Mouse (Mus musculus) adrenal gland, adult 18-20 months (tissue): ENCODE results near the gene Gxylt1. TPM values are rescaled to one million over a fixed set of nuclear protein-coding genes. Genes with fewer than 3 reads are reported as not detected.
A peak's percentile ranks its signal among the peaks of the same experiment; 100 is the strongest.
"Not testable (repeated sequence)": the region's sequence is repeated elsewhere in the genome, so short reads cannot be mapped to it uniquely, and the experiment has no call there.

Experiments used
- DNase-seq, 2 experiments: peaks; one replicate each; pipeline ENCODE4 v3.0.0; 2021 to 2022; ENCODE audit warnings: low spot score in 2 of 2
- long read RNA-seq, 2 experiments: library from polyadenylated mRNA; stranded (forward); transcript quantifications; one replicate each; pipeline ENCODE4 v2.0.0; 2021
- total RNA-seq, 2 experiments: library from RNA; stranded (reverse); gene quantifications; 1 replicate in 1 of 2; 2 replicates in 1 of 2; pipeline ENCODE4 v1.2.3; 2021

Gxylt1 gene
- total RNA-seq = 10 to 100 TPM; 32.2 to 36.6 TPM
- long read RNA-seq, experiment 1, full-length matches to known transcripts = 5 of 7 reads
- long read RNA-seq, experiment 1, partial matches to known transcripts = 0 of 7 reads
- long read RNA-seq, experiment 1, other reads (novel, unspliced or antisense) = 2 of 7 reads
- long read RNA-seq, experiment 2, full-length matches to known transcripts = 6 of 14 reads
- long read RNA-seq, experiment 2, partial matches to known transcripts = 3 of 14 reads
- long read RNA-seq, experiment 2, other reads (novel, unspliced or antisense) = 5 of 14 reads

- DNase-seq = peak; percentile 100
Observed at GRCm38 (mm10) chr15:93274679-93275583, at the start of gene Gxylt1. Gxylt1 (minus strand) TSS chr15:93275179.

DNA sequence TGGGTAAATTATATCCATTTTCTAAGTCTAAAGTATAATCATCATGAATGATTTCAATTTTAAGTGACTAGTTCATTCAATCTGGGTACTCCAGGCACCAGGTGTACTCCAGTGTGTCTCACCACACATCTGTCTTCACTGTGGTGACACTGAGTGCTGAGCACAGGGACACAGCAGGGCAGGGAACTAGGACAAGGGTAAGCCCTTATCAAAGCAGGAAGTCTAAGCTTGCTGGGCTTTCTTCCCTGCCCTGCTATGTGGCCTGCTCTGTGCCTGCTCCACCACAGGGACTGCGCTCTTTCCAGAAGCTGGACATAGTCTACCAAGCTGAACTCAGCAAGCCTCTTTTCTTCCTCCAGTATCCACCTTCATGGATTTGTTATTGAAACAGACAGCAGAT lies 43.8 kb upstream of the Gxylt1 start:
- no peak for DNase-seq

DNA sequence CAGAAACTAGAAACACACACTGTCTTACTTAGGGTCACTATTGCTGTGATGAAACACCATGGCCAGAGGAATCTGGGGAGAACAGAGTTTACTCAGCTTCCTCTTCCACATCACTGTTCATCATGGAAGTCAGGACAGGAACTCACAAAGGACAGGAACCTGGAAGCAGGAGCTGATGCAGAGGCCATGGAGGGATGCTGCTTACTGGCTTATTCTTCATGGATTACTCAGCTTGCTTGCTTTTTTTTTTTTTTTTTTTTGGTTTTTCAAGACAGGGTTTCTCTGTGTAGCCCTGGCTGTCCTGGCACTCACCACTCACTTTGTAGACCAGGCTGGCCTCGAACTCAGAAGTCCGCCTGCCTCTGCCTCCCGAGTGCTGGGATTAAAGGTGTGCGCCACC lies 35.3 kb upstream of the Gxylt1 start:
- not testable (repeated sequence) for DNase-seq

DNA sequence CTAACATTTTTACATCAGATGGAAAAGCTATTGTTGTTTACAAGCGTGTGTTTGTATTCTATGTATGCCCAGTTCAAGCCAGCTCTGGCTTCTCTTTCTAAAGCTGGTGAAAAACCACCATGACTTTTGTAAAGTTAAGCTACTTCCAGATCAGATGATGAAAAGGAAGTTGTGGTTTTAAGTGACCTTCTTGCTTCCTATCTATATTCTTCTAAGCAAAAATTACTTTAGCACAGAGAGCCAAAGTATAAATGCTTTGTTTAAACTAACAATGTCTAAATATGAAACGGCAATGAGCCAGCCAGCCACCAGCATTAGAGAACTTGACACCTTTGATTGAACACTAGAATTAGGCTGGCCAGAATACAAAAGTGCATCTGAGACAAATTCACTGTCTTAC lies 23.2 kb upstream of the Gxylt1 start:
- no peak for DNase-seq

DNA sequence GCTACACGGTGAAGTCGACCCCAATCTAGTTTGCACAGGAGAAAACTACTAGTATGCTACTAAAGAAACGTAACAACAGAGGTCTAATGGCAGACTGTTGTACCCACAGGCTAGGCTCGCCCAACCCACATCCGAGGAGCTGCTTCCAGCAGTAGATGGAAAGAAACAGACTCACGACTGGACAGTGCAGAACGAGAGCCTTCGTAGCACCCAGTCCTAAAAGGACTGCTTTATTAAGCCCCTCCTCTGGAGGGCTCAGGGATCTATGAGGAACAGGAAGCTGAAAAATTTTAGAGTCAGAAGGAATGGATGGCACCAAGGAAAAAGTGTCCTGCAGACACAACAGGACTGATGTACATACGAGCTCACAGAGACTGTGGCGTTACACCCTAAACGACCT lies 19.5 kb upstream of the Gxylt1 start:
- no peak for DNase-seq

- no peak for DNase-seq
Observed at GRCm38 (mm10) chr15:93288321-93288720, 13.3 kb upstream of the Gxylt1 start.

- no peak for DNase-seq
Observed at GRCm38 (mm10) chr15:93287628-93288027, 12.6 kb upstream of the Gxylt1 start.

- DNase-seq = no peak
Observed at GRCm38 (mm10) chr15:93285244-93285643, 10.3 kb upstream of the Gxylt1 start.

GRCm38 (mm10) chr15:93284326-93284725 lies 9.3 kb upstream of the Gxylt1 start:
- DNase-seq = no peak

- DNase-seq = no peak
Observed at GRCm38 (mm10) chr15:93283349-93283748, 8.4 kb upstream of the Gxylt1 start.

DNA sequence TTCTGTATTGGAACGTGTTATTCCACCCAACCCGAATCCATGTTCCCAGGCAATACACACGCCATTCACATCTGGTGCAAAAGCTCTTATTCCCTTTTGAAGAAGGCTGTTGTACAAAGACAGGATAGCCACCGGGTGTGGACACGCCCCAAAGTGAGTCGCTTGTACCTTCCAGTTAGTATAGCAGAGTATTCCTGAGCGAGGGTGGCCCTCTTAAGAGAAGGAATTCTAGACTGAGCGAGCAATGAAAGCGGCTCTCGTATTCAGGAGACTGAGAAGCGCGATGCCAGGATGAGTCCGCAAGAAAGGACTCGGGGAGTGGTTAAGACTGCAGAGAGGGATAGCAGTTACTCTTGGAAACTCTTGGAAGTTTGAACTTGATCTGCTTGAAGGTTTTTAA lies 1.3 kb upstream of the Gxylt1 start:
- no peak for DNase-seq

DNA sequence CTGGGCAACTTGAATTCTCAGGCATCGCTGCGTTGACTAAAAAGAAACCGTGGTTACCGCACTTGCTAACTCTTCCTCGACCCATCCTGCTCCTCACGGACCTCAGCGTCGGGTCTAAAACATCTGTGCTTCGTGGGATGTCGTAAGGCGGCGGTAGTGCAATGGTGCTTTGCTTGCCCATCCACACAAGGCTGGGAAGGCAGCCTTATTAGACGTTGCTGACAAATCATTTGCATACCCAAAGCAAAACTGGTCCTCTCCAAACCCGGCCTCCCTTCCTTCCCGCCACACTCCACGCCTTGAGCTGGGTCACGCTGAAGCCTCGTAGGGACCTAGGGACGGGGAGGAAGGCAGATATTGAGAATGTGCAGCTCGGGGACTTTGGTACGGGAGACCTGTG lies 644 bp upstream of the Gxylt1 start:
- no peak for DNase-seq

DNA sequence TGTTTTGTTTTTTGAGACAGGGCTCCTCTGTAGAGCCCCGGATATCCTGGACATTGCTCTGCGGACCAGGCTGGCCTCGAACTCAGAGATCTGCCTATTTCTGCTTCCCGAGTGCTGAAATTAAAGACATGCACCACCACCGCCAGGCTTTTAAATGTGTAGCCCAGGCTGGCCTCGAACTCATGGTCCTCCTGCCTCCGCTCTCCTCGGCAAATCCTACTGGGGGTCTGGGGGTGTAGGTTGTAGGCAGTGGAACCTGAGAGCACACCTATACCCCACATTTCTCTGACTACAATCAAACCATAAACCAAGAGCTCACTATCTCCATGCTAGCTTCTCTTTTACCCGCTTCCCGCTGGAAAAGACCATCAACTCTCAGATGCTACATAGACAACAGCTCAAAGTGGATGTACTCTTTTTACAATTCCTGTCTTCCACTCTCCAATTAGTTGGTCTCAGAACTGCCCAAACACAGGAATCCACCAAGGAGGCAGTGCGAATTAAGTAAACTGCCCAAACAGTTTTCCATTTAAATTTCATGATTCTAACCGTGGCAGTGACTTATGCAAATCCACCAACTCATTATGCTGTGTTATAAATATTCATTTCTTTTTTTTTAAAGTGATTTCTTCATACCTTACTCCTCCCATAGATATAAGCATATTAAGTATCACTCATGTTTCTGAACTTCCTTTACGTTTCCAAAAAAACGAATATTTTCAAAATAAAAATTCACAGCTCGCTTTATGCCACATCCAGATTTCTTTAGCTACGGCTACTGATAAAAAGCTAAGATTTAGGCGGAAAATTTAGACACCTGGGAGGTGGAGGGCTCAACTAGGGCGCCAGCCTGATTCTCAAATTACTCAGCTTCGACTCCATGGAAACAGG lies 946 bp downstream of the Gxylt1 start:
- DNase-seq = no peak

DNA sequence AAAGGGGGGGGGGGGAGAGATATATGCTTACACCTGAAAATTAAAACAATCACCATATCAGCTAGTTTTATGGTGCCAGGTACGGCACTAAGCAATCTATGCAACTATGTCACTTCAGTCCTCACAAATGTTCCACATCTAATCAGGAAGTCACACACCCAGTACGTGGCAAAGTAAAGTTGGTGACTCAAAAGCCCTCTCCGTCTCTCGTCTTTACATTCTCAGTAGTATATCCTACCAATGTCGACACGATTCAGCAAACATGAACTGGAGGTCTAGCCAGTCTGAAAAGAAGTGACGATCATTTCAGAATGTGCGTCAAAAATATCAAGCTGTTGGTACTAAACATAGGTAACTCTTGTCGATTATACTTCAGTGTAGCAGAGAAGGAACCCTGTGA lies 2.0 kb downstream of the Gxylt1 start:
- no peak for DNase-seq

DNA sequence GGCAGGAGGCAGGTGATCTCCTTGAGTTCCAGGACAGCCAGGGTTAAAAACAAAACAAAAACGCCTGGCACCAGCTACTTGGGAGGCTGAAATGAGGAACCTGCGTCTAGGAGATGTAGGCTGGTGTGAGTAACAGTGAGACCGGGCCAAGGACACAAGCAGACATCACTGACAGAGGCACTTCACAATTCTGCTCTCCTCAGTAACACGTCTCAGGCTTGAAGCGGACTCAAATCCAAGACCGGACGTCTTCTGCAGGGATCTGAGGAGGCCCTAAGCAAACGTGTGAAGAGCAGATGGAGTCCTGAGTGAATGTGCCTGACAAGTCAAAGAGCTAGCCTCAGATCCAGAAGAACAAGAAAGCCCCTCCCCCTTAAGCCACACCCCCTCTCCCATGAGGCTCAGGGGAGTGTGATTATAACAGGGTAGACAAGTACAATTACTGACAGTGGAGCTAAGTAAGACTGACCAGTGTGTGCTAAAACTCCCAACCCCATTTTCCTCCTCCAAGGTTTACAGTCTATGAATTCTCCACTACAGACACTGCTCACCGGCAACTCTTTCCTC lies 4.6 kb downstream of the Gxylt1 start:
- DNase-seq = peak in 1 of 2 experiments; percentile 41

DNA sequence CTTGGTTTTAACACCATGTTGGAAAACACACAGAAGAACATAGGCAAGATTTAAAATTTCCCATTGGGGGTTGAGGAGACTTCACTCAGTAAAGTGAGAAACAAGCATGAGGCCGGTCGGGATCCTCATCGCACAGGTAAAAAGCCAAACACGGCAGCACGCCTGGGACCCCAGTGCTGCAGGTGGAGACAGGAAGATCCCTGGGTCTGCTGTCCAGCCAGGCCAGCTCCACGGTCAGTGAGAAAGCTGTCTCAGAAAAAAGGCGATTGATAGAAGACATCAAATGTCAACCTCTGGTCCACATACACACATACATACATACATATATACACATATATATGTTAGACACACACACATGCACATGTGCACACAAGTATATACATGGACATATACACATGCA lies 5.4 kb downstream of the Gxylt1 start:
- DNase-seq = no peak

DNA sequence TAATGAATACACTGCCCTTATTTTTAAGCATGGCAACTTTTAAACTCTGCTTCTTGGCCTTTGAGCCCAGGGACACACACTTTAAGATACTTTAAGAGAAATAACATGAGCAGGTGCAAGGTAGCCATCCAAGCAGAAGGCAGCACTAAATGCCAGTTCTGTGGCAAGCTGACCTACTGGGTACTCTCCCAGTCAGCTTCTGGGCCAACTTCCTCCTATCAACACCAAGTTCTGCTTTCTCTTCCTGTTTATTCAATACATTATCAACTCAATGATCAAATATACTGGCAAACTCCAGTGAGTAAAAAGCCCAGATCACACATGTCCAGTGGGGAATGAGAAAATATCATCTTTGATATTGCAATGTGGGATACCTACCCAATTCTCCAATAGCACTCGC lies 7.0 kb downstream of the Gxylt1 start:
- DNase-seq = no peak

- no peak for DNase-seq
Observed at GRCm38 (mm10) chr15:93267479-93267878, 7.5 kb downstream of the Gxylt1 start.

DNA sequence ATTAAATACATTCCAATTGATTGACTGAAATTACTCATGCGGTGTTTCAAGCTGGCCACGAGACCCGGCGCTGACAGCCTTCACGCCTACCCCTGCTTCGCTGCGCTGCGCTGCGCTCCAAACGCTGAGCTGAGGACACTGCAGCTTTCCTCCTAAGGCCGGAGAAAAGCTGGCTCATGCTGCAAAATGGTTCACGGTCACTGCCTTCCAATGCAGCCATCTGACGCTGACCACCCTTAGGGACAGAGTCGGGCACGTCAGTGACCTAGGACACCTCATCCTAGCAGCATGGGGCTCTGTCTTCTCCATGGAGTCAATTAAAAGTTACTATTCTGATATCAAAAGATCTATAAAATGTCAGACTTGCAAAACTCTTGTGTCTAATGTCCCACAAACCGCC lies 8.6 kb downstream of the Gxylt1 start:
- peak in 1 of 2 experiments; percentile 29 for DNase-seq

DNA sequence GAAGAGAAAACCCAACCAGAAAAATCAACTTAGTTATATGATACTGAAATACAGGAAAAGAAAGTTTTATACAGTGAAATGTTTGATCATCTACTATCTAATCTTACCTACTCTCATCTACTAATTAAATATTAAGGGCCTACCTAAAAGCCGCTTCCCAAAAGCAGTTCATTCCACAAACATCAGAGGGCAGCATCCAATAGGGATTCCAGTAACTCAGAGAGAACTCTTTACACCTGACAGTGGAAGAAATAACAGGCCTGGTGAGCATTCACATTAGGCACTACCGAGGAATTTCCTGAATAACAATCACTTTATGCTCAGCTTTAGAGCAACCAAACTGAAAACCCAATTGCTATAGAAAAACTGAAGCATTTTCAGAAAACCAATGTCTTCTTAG lies 9.3 kb downstream of the Gxylt1 start:
- DNase-seq = peak; percentile 54 to 65

GRCm38 (mm10) chr15:93265231-93265630 lies 9.7 kb downstream of the Gxylt1 start:
- DNase-seq = no peak
